Mouse (Mus musculus) midbrain, embryonic 13.5 days (tissue): ENCODE measurements at regions not wholly inside any gene's neighbourhood (a gene's known extent, or its start where the extent isn't known, plus 50 kb on each side); places are given as distances from the start of the nearest gene placed in this dataset.

Source experiments
- ATAC-seq: fragments of 200-750 bp; cut with Nextera tagmentation; 2 replicates; pipeline ENCODE4 v1.8.0; 2017; ENCODE audit warnings: mild to moderate bottlenecking, moderate TSS enrichment, moderate library complexity
- H3K27ac ChIP-seq: fragments of 300-500 bp; sonication (generic); 2 replicates; pipeline ENCODE4 v1.5.1; 2015; ENCODE audit warnings: inconsistent platforms, mild to moderate bottlenecking, moderate library complexity
- H3K27me3 ChIP-seq: fragments of 300-500 bp; sonication (generic); 2 replicates; pipeline ENCODE4 v1.6.1; 2015; ENCODE audit warnings: mild to moderate bottlenecking, inconsistent platforms
- H3K36me3 ChIP-seq: fragments of 300-500 bp; sonication (generic); 2 replicates; pipeline ENCODE4 v1.6.1; 2015; ENCODE audit warnings: mild to moderate bottlenecking, inconsistent platforms
- H3K4me1 ChIP-seq: fragments of 300-500 bp; sonication (generic); replicated peaks from 2 replicates; pipeline ENCODE4 v1.6.1; 2015; ENCODE audit warnings: inconsistent platforms
- H3K4me2 ChIP-seq: fragments of 300-500 bp; sonication (generic); replicated peaks from 2 replicates; pipeline ENCODE4 v1.6.1; 2015; ENCODE audit warnings: moderate library complexity, mild to moderate bottlenecking, inconsistent platforms
- H3K4me3 ChIP-seq: fragments of 300-500 bp; sonication (generic); replicated peaks from 2 replicates; pipeline ENCODE4 v1.5.1; 2015; ENCODE audit warnings: mild to moderate bottlenecking, inconsistent platforms
- H3K9ac ChIP-seq: fragments of 300-500 bp; sonication (generic); replicated peaks from 2 replicates; pipeline ENCODE4 v1.6.1; 2015; ENCODE audit warnings: mild to moderate bottlenecking, inconsistent platforms
- H3K9me3 ChIP-seq: fragments of 300-500 bp; sonication (generic); 2 replicates; pipeline ENCODE4 v1.6.1; 2016; ENCODE audit warnings: mild to moderate bottlenecking, inconsistent platforms
- WGBS: fragments of 180-500 bp; shearing (Covaris S2); methylation state at CpG from one replicate; pipeline ENCODE4 v1.1.7; 2015; 5-methylcytosine and 5-hydroxymethylcytosine counted together

GRCm38 (mm10) chr8:49631286-49631685 is 787.5 kb upstream of the Tenm3 start:
- Histone ChIP-seq H3K27ac (no peak overlapping the region), H3K27me3 (no peaks in the 10 kb centered on the region), H3K4me1 (peaks cover 12% of the 10 kb centered on the region), H3K4me2 (no peak overlapping the region), H3K36me3 (no peaks in the 10 kb centered on the region), H3K4me3 (no peak overlapping the region), H3K9ac (no peak overlapping the region), H3K9me3 (no peaks in the 10 kb centered on the region)
- ATAC-seq = no peak
- 80% methylated on average over 6 of the region's 6 CpGs for WGBS

DNA sequence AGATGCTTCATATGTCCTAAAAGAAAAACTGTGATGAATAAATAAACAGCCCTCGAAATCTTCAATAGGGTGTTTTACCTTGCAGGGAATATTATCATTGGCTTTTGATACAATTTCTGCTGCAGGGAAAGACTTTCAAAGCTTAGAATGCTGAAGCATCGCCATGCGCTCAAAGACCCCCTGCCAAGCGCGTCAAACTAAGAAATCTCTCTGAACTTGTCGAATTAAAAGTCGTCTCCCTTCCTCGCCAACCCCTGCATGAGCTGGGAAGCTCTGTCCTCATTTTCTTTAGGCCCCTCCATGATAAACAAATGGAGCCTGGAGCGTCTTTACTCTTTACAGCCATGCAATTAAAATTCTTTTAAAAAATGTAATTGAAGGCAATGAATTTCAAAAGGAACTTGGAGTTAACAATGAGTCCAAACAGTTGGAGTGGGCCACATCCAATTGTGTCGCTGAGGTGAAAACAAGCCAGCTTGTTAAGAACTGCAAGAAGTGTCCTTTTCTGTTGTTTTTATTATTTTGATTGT is 784.3 kb upstream of the Tenm3 start:
- no peaks in the 10 kb centered on the region for H3K9me3 ChIP-seq
- H3K36me3 ChIP-seq = no peaks in the 10 kb centered on the region
- 17% methylated on average over 10 of the region's 10 CpGs for WGBS
- H3K4me3 ChIP-seq = no peak overlapping the region
- peaks cover 12% of the 10 kb centered on the region for H3K4me1 ChIP-seq
- no peak for ATAC-seq
- no peaks in the 10 kb centered on the region for H3K27me3 ChIP-seq
- no peak overlapping the region for H3K27ac ChIP-seq
- H3K9ac ChIP-seq = no peak overlapping the region
- no peak overlapping the region for H3K4me2 ChIP-seq

DNA sequence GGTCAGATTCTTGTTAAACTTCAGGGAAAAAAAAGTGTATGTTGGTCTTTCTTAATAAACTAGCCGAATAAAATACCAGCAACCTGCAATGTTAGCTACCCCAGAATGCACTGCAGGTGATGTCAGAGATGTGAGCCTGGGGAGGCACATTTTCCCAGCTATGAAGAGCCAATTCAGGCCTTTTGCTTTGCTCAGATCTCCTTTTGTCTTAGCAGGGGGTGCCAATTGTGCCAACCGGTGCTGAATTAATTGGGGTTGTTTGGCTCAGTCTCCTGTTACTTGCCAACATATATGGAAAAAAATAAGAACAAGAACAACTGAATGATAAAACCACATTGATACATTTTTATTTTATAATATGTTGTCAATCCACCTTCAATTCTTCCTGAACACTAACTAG is 751.8 kb upstream of the Tenm3 start:
- WGBS = 59% methylated on average over 2 of the region's 2 CpGs
- no peaks in the 10 kb centered on the region for H3K36me3 ChIP-seq
- H3K4me2 ChIP-seq = no peak overlapping the region
- no peak overlapping the region for H3K27ac ChIP-seq
- no peak for ATAC-seq
- H3K4me1 ChIP-seq = no peaks in the 10 kb centered on the region
- no peak overlapping the region for H3K4me3 ChIP-seq
- no peak overlapping the region for H3K9ac ChIP-seq
- H3K9me3 ChIP-seq = no peaks in the 10 kb centered on the region
- H3K27me3 ChIP-seq = no peaks in the 10 kb centered on the region

DNA sequence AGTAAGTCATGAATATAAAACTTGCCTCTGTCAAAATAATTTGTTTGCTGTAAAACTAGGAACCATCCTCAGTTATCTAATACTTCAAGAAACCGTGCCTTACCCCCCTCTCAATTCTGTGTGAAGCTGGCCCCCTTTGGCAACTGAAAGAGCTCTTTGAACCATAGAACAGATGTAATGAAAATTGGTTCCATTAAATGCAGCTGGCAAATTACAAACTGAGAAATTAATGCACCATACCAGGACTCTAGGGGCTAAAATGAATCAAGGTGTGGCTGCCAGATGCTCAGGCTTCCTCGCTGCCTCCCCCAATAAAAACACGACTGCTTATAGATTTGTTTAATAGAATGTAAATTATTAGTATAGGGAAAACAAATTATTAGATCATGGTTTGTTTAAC is 723.7 kb upstream of the Tenm3 start:
- Histone ChIP-seq H3K4me2 (no peak overlapping the region), H3K4me1 (no peaks in the 10 kb centered on the region), H3K27me3 (no peaks in the 10 kb centered on the region), H3K27ac (no peak overlapping the region), H3K36me3 (no peaks in the 10 kb centered on the region), H3K9me3 (no peaks in the 10 kb centered on the region), H3K9ac (no peak overlapping the region), H3K4me3 (no peak overlapping the region)
- ATAC-seq = no peak
- WGBS = 66% methylated on average over 3 of the region's 3 CpGs

DNA sequence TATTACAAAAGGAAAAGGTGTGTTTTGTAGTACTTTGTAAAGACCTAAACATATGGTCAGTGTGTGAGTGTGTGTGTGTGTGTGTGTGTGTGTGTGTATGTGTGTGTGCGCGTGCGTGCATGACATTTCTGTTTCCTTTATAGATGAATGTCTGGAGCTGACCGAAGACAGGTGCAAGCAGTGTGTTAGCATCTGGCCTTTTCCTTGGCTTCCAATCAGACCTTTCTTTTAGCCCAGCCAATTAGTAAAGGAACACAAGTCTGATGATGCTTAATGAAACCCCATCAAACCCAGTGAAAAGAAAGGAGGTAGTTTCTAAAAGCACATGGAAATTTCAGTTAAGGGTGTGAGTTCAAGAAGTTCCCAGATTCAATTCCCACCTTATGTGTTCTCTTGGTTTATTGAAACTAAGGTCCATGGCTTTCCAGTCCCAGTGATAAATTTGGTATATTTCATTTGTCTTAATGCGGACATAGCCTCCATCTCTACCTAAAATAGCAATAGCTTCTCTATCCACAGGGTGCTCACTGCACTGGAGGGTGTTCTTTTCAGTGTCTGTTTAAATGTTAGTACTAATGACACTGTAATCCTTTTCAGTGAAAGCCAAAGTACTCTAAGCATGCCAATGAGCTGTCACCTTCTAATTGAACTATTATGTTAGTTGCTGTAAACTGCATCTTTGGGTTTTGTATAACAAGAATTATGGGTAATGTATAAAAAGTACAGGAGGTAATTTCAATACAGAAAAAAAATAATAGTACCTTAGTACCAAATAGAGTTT is 719.9 kb upstream of the Tenm3 start:
- Histone ChIP-seq H3K9ac (no peak overlapping the region), H3K27me3 (no peaks in the 10 kb centered on the region), H3K4me1 (no peaks in the 10 kb centered on the region), H3K9me3 (no peaks in the 10 kb centered on the region), H3K4me2 (no peak overlapping the region), H3K27ac (no peak overlapping the region), H3K36me3 (no peaks in the 10 kb centered on the region), H3K4me3 (no peak overlapping the region)
- no peak for ATAC-seq
- 87% methylated on average over 5 of the region's 5 CpGs for WGBS

GRCm38 (mm10) chr8:49562976-49563375 is 719.2 kb upstream of the Tenm3 start:
- Histone ChIP-seq H3K36me3 (no peaks in the 10 kb centered on the region), H3K4me2 (no peak overlapping the region), H3K9ac (no peak overlapping the region), H3K27me3 (no peaks in the 10 kb centered on the region), H3K9me3 (no peaks in the 10 kb centered on the region), H3K4me1 (no peaks in the 10 kb centered on the region), H3K27ac (no peak overlapping the region), H3K4me3 (no peak overlapping the region)
- WGBS = 75% methylated on average over 4 of the region's 4 CpGs
- no peak for ATAC-seq

DNA sequence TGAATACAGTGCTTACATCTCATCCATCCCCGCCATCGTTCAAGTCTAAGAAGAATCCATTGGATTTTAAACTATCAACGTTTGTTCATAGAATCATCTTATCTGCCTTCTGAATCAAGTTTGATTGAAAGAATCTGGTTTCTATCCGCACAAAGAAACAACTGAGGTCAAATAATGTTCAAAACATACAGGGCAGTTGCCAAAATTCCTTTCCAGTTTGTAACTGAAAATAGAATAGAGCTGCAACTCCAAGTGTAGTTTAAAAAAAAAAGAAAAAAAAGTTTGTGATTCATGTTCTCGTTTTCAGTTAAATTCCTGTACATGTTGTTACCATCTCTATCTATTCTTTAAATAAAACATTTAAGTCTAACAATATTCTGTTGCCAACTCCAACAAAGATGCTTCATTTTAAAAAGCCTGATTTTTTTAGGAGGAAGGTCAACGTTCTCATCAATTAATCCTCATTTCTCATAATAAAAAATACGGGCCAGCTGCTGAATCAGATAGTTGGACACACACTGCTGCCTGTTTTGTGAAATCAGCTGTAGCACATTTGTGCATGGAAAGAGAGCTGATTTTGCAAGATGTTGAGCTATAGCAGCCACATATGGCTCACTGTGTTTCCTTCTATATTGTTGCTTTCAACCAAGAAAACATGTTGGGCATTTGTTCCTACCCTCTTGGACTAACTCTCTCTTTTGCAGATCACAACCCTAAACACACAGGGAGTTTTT is 712.1 kb upstream of the Tenm3 start:
- ATAC-seq = no peak
- Histone ChIP-seq H3K27me3 (no peaks in the 10 kb centered on the region), H3K36me3 (no peaks in the 10 kb centered on the region), H3K4me2 (no peak overlapping the region), H3K9ac (no peak overlapping the region), H3K9me3 (no peaks in the 10 kb centered on the region), H3K4me3 (no peak overlapping the region), H3K27ac (no peak overlapping the region), H3K4me1 (no peaks in the 10 kb centered on the region)
- 86% methylated on average over 7 of the region's 7 CpGs for WGBS

DNA sequence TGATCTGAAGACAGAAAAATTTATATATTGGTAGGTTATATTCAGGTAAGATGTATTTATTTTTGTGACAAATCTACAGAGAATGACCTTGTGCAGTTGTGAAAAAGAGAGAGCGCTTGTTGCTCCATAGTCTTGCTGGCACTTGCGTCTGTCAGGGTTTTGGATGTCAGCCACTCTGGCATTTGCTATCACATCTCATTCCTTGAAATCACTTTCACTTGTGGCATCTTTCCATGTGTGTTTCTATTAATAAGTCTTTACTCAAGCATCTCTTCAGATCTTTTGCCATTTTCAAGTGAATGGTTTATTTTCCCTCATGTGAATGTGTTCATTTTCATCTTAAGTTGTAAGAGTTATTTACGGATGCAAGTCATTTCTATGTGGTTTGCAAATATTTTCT is 709.4 kb upstream of the Tenm3 start:
- no peak overlapping the region for H3K9ac ChIP-seq
- H3K4me1 ChIP-seq = no peaks in the 10 kb centered on the region
- H3K27ac ChIP-seq = no peak overlapping the region
- H3K4me2 ChIP-seq = no peak overlapping the region
- H3K9me3 ChIP-seq = no peaks in the 10 kb centered on the region
- H3K36me3 ChIP-seq = no peaks in the 10 kb centered on the region
- WGBS = 85% methylated on average over 3 of the region's 3 CpGs
- H3K4me3 ChIP-seq = no peak overlapping the region
- ATAC-seq = no peak
- H3K27me3 ChIP-seq = no peaks in the 10 kb centered on the region

GRCm38 (mm10) chr8:49543321-49543720 is 699.6 kb upstream of the Tenm3 start:
- no peaks in the 10 kb centered on the region for H3K4me1 ChIP-seq
- no peak overlapping the region for H3K4me3 ChIP-seq
- no peak overlapping the region for H3K9ac ChIP-seq
- H3K27me3 ChIP-seq = no peaks in the 10 kb centered on the region
- H3K4me2 ChIP-seq = no peak overlapping the region
- no peak overlapping the region for H3K27ac ChIP-seq
- H3K36me3 ChIP-seq = no peaks in the 10 kb centered on the region
- no peaks in the 10 kb centered on the region for H3K9me3 ChIP-seq
- no peak for ATAC-seq
- WGBS = 88% methylated on average over 4 of the region's 4 CpGs

GRCm38 (mm10) chr8:49541337-49541736 is 697.6 kb upstream of the Tenm3 start:
- WGBS = 85% methylated on average over 5 of the region's 5 CpGs

GRCm38 (mm10) chr8:49533412-49534351 is 689.9 kb upstream of the Tenm3 start:
- WGBS = 59% methylated on average over 5 of the region's 5 CpGs
- no peak overlapping the region for H3K27ac ChIP-seq

More at GRCm38 (mm10) chr8:49541337-49541736, 697.6 kb upstream of the Tenm3 start:
- Histone ChIP-seq H3K4me3 (no peak overlapping the region), H3K9me3 (no peaks in the 10 kb centered on the region), H3K4me1 (no peaks in the 10 kb centered on the region), H3K27me3 (no peaks in the 10 kb centered on the region), H3K4me2 (no peak overlapping the region), H3K9ac (no peak overlapping the region), H3K27ac (no peak overlapping the region), H3K36me3 (no peaks in the 10 kb centered on the region)
- no peak for ATAC-seq

More at GRCm38 (mm10) chr8:49533412-49534351, 689.9 kb upstream of the Tenm3 start:
- Histone ChIP-seq H3K4me3 (no peak overlapping the region), H3K9ac (no peak overlapping the region), H3K36me3 (no peaks in the 10 kb centered on the region), H3K27me3 (no peaks in the 10 kb centered on the region), H3K4me2 (no peak overlapping the region), H3K9me3 (no peaks in the 10 kb centered on the region), H3K4me1 (0 out of 2 replicates have a peak, but pooled peaks cover 3% of the 10 kb centered on the region)
- no peak for ATAC-seq
